ENCODE assay signal across 8 mouse cellular contexts in genomic region chr8:111992013-111992702, GRCm38 (mm10). TPM values are rescaled to one million over a fixed set of nuclear protein-coding genes. Genes with fewer than 3 reads are reported as not detected.
DNase-seq lines count a peak whose midpoint lies in the region; ATAC-seq and TF ChIP-seq lines count a peak whose summit lies in the region.

Gene Adat1 (minus strand): TSS chr8:111992302.

- in situ Hi-C loops in Patski (cut with MboI; ENCODE audit: low pct_unique_long_range_greater_than_20kb), result no loop called here

- DNase-seq in Patski (ENCODE audit: low read depth, low spot score), result no peak
- peak; percentile 90 to 91 for DNase-seq in cerebellum, postnatal 14 days
- DNase-seq in frontal cortex, postnatal 25 days (ENCODE audit: low spot score in 2 of 2), result peak; percentile 59 to 78
- peak; percentile 90 for DNase-seq in hindbrain, embryonic 14.5 days (ENCODE audit: low spot score)
- peak; percentile 81 to 87 for DNase-seq in layer of hippocampus, postnatal 36 days
- DNase-seq in lung, postnatal 36 days, result peak; percentile 93
- DNase-seq in retina, postnatal 1 day, result peak; percentile 95
- DNase-seq in urinary bladder, adult 18-20 months (ENCODE audit: low spot score in 2 of 2), result peak; percentile 61 to 76

- no peak for TF ChIP-seq CTCF in Patski (IDR thresholded peaks at IDR 0.05)

- no peaks in the 10 kb centered on the region for H3K27me3 ChIP-seq in Patski
- no peaks in the 10 kb centered on the region for H3K27me3 ChIP-seq in hindbrain, embryonic 14.5 days (ENCODE audit: control insufficient read depth, insufficient read depth, low read length)

- H3K27ac ChIP-seq in hindbrain, embryonic 14.5 days, result peak within 1 kb of the TSS; percentile 39; the same call in 1 of the 2 replicates

- H3K4me2 ChIP-seq in hindbrain, embryonic 14.5 days (replicated peaks), result peak within 1 kb of the TSS; percentile 71

- H3K9ac ChIP-seq in hindbrain, embryonic 14.5 days, result peak within 1 kb of the TSS; percentile 82

- WGBS in hindbrain, embryonic 14.5 days, result 4% methylated on average over 32 of the region's 33 CpGs

- peak within 1 kb of the TSS; percentile 63 for H3K4me3 ChIP-seq in hindbrain, embryonic 14.5 days (replicated peaks; ENCODE audit: low read length)

- CTCF ChIA-PET in Patski (lab: Charles Lee), result interaction anchor here (1.1 to 1.7 kb wide), 4 partner anchors 12 to 111 kb away, joined by 4 to 5 read pairs (median 4); no protein-coding TSS in a partner anchor

- peak; percentile 88 for ATAC-seq in Patski
- peak; percentile 97 for ATAC-seq in hindbrain, embryonic 14.5 days (ENCODE audit: low FRiP score)

- peaks cover 5% of the 10 kb centered on the region; the same call in 1 of the 2 replicates for H3K4me1 ChIP-seq in hindbrain, embryonic 14.5 days (replicated peaks; ENCODE audit: control insufficient read depth, insufficient read depth, low read length)

- POLR2A ChIA-PET in Patski (lab: Charles Lee), result interaction anchor here (0.6 to 1.0 kb wide), 2 partner anchors 20 to 1460 kb away, joined by 4 read pairs; no protein-coding TSS in a partner anchor

- peaks cover 65% of the 10 kb centered on the region for H3K36me3 ChIP-seq in hindbrain, embryonic 14.5 days (replicated peaks; ENCODE audit: control insufficient read depth, insufficient read depth)

- H3K9me3 ChIP-seq in hindbrain, embryonic 14.5 days (ENCODE audit: control insufficient read depth, low read length), result no peaks in the 10 kb centered on the region

RNA-seq across cellular contexts. Expression of gene Adat1, which starts in this region (rescaled TPM):
- polyA plus RNA-seq in Patski (2021), result 7.0 TPM
- 4.9 and 6.0 TPM in 2 replicates for polyA plus RNA-seq in hindbrain, embryonic 14.5 days (2014; fragmentation: Nextera tagmentation; extraction: Ambion mirVana)
- total RNA-seq in layer of hippocampus, postnatal 36 days (2021), result 1 to 10 TPM; 6.7 to 7.3 TPM
